Mouse (Mus musculus) hindbrain, embryonic 11.5 days (tissue): ENCODE measurements around the gene Hprt. TPM values are rescaled to one million over a fixed set of nuclear protein-coding genes. Genes with fewer than 3 reads are reported as not detected.

ENCODE experiments used
- ATAC-seq: fragments of 200-750 bp; cut with Nextera tagmentation; 2 replicates; pipeline ENCODE4 v1.8.0; 2017; ENCODE audit warnings: mild to moderate bottlenecking, moderate TSS enrichment, moderate library complexity; ENCODE audit not compliant: low FRiP score
- DNase-seq: peaks from one replicate; pipeline ENCODE4 v3.0.0-alpha.2; 2015; ENCODE audit warnings: low spot score
- H3K27ac ChIP-seq: fragments of 300-500 bp; sonication (generic); 2 replicates; pipeline ENCODE4 v1.5.1; 2014; ENCODE audit warnings: mild to moderate bottlenecking, low read depth, low read length
- H3K27me3 ChIP-seq: fragments of 300-500 bp; sonication (generic); 2 replicates; pipeline ENCODE4 v1.6.1; 2014; ENCODE audit warnings: mild to moderate bottlenecking, low read length, moderate library complexity, mixed read lengths; ENCODE audit not compliant: control insufficient read depth, insufficient read depth
- H3K36me3 ChIP-seq: fragments of 300-500 bp; sonication (generic); 2 replicates; pipeline ENCODE4 v1.6.1; 2014; ENCODE audit warnings: mild to moderate bottlenecking, low read length, moderate library complexity, mixed read lengths; ENCODE audit not compliant: control insufficient read depth, insufficient read depth
- H3K4me1 ChIP-seq: fragments of 300-500 bp; sonication (generic); replicated peaks from 2 replicates; pipeline ENCODE4 v1.6.1; 2014; ENCODE audit warnings: low read length, mixed read lengths; ENCODE audit not compliant: control insufficient read depth, insufficient read depth
- H3K4me2 ChIP-seq: fragments of 300-500 bp; sonication (generic); replicated peaks from 2 replicates; pipeline ENCODE4 v1.6.1; 2014; ENCODE audit warnings: mild to moderate bottlenecking, low read depth, low read length
- H3K4me3 ChIP-seq: fragments of 300-500 bp; sonication (generic); 2 replicates; pipeline ENCODE4 v1.5.1; 2014; ENCODE audit warnings: low read depth, low read length
- H3K9ac ChIP-seq: fragments of 300-500 bp; sonication (generic); 2 replicates; pipeline ENCODE4 v1.6.1; 2014; ENCODE audit warnings: low read depth, low read length
- H3K9me3 ChIP-seq: fragments of 300-500 bp; sonication (generic); 2 replicates; pipeline ENCODE4 v1.6.1; 2016; ENCODE audit warnings: low read length; ENCODE audit not compliant: control insufficient read depth
- WGBS: fragments of 180-500 bp; shearing (Covaris S2); extraction: QIAGEN DNeasy Blood & Tissue Kit; methylation state at CpG from one replicate; pipeline ENCODE4 v1.1.7; 2014; 5-methylcytosine and 5-hydroxymethylcytosine counted together
- polyA plus RNA-seq: library from polyadenylated mRNA; unstranded; fragments of >200 nt; fragmentation: Nextera tagmentation; extraction: Ambion mirVana; gene quantifications from 2 replicates; pipeline ENCODE4 v1.2.1, GENCODE M21; 2014

Hprt gene
- polyA plus RNA-seq, 1 experiment from 2014 or later, result 79.6 TPM

DNA sequence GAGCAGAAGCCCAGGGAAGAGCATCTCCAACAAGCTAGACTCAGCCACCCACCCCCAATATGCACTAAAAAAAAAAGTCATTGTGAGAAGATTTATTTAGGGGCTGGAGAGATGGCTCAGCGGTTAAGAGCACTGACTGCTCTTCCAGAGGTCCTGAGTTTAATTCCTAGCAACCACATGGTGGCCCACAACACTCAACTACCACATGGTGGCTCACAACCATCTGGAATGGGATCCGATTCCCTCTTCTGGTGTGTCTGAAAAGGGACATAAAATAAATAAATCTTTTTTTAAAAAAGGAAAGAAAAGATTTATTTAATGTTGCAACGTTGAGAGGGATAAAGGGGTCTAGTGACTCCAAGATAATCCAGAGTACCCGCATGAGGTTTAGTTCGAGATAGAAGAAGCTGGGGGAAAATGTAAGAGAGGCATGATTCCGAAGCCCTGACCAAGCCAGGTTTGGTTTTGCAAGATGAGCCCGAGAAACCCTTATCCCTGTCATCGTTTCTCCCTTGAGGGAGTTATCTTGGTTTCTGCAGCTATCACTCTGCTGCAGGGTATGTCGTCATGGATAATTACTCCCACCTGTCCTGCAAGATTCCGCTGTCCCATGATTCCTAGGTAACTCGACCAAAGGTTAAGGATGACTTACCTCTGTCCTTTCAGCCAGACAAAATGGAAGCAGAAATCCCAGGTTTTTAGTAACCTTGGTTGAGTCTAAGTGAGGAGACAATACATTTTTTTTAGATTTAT, 37.7 kb downstream of the Hprt start:
- Histone ChIP-seq H3K4me3 (no peak overlapping the region), H3K4me1 (no peaks in the 10 kb centered on the region), H3K9ac (no peak overlapping the region), H3K9me3 (no peaks in the 10 kb centered on the region), H3K27ac (no peak overlapping the region), H3K4me2 (no peak overlapping the region), H3K36me3 (no peaks in the 10 kb centered on the region), H3K27me3 (no peaks in the 10 kb centered on the region)
- no peak for DNase-seq
- no peak for ATAC-seq
- 79% methylated on average over 11 of the region's 11 CpGs for WGBS

DNA sequence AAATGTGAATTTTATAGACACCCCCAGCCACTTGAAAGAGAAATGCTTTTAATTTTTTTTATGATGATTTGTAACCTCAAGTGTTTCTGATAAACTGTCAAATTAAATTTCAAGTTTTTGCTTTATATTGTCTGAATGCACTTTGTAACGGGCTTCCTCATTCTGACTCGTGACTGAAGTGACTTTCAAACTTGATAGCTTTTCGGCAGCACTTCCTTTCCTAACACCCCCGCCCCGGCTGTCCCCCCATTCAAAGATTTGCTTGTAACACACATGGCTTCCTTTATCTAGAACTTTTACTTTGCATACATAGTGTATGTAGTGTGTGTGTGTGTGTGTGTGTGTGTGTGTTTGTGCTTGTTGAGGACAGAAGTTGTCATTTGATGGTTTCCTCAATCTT, 41.6 kb downstream of the Hprt start:
- ATAC-seq (no peak), DNase-seq (no peak)
- WGBS, result 88% methylated on average over 5 of the region's 5 CpGs

DNA sequence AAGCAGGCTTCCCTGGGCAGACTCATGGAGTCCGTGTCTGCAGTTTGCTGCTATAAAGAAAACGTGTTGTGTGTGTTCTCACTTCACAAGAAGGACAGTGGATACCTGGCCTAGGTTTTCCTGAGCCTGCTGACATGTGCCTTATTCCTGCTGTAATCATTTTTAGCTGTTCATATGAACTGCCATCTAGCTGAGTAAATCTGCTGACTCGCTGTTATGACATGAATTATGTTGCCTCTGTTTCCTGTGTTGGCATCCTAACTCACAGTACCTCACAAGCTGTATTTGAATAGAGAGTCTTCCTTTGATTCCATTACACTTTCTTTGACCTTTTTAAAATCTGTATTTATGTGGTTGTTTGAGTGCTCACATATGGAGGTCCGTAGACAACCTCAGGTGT, 50.3 kb downstream of the Hprt start:
- H3K4me3 ChIP-seq, result no peak overlapping the region
- no peak for ATAC-seq
- H3K9ac ChIP-seq, result no peak overlapping the region
- DNase-seq, result no peak
- H3K9me3 ChIP-seq, result no peaks in the 10 kb centered on the region
- H3K4me1 ChIP-seq, result no peaks in the 10 kb centered on the region
- no peaks in the 10 kb centered on the region for H3K27me3 ChIP-seq
- H3K27ac ChIP-seq, result no peak overlapping the region
- no peaks in the 10 kb centered on the region for H3K36me3 ChIP-seq
- WGBS, result 95% methylated on average over 4 of the region's 4 CpGs
- H3K4me2 ChIP-seq, result no peak overlapping the region

More for the DNA sequence above, 41.6 kb downstream of the Hprt start:
- Histone ChIP-seq H3K36me3 (no peaks in the 10 kb centered on the region), H3K9me3 (no peaks in the 10 kb centered on the region), H3K27me3 (no peaks in the 10 kb centered on the region), H3K4me2 (no peak overlapping the region), H3K4me3 (no peak overlapping the region), H3K4me1 (no peaks in the 10 kb centered on the region), H3K27ac (no peak overlapping the region), H3K9ac (no peak overlapping the region)

DNA sequence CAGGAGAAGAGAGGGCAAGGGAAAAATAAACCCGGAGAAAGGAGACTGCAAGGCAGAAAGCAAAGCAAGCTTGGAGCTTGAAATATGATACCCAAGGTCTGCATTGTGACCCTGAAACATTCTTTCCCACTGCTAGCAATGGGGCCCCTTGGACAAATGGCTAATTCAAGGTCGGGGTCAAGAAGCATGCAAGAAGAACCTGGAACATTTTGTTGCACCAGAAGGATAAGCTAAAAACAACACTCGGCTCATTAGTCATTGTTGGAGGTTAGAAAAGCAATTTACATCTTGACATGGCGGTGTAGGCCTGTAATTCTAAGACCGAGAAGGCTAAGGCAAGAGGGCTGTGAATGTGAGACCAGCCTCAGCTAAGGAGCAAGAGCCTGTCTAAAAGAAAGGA, 51.7 kb downstream of the Hprt start:
- no peak overlapping the region for H3K9ac ChIP-seq
- no peaks in the 10 kb centered on the region for H3K27me3 ChIP-seq
- no peaks in the 10 kb centered on the region for H3K4me1 ChIP-seq
- no peak overlapping the region for H3K4me2 ChIP-seq
- ATAC-seq, result no peak
- H3K27ac ChIP-seq, result no peak overlapping the region
- no peak for DNase-seq
- no peaks in the 10 kb centered on the region for H3K36me3 ChIP-seq
- no peak overlapping the region for H3K4me3 ChIP-seq
- 43% methylated on average over 5 of the region's 5 CpGs for WGBS
- H3K9me3 ChIP-seq, result no peaks in the 10 kb centered on the region

DNA sequence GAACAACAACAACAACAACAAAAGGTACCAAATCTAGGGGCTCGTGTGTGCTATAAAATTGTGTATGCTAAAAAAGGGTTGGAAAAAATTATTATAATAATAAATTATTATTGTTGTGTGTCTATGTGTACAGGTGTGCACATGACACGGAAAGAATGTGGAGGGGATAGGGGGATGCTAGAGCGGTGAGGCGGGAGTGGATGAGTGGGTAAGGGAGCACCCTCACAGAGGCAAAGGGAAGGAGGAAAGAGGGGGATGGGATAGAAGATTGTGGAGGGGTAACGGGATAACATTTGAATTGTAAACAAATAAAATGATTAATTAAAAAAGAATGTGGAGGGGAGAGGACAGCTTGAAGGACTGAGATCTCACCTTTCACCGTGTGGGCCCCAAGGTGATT, 52.2 kb downstream of the Hprt start:
- DNase-seq (no peak), ATAC-seq (no peak)
- 90% methylated on average over 6 of the region's 6 CpGs for WGBS
- no peak overlapping the region for H3K4me2 ChIP-seq
- no peaks in the 10 kb centered on the region for H3K9me3 ChIP-seq
- H3K4me1 ChIP-seq, result no peaks in the 10 kb centered on the region
- H3K27ac ChIP-seq, result no peak overlapping the region
- no peaks in the 10 kb centered on the region for H3K36me3 ChIP-seq
- no peak overlapping the region for H3K4me3 ChIP-seq
- no peak overlapping the region for H3K9ac ChIP-seq
- H3K27me3 ChIP-seq, result no peaks in the 10 kb centered on the region

DNA sequence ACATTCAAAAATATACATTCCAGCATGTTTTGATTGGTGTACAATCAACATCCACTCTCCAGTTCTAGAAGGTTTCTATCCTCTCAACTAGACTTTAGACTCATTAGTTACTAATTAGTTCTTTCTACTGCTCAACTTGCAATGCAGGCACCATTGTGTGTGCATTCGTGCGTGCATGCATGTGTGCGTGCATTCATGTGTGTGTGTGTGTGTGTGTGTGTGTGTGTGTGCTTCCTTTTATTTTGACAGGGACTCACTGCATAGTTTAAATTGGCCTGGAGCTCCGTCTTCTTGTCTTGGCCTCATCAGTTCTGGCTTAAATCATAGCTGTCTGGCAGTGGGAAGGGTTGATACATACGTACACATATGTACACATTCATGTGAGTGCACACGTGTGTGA, 53.1 kb downstream of the Hprt start:
- Histone ChIP-seq H3K4me2 (no peak overlapping the region), H3K9ac (no peak overlapping the region), H3K27me3 (no peaks in the 10 kb centered on the region), H3K27ac (no peak overlapping the region), H3K4me1 (no peaks in the 10 kb centered on the region), H3K9me3 (no peaks in the 10 kb centered on the region), H3K36me3 (no peaks in the 10 kb centered on the region), H3K4me3 (no peak overlapping the region)
- ATAC-seq (no peak), DNase-seq (no peak)
- WGBS, result 79% methylated on average over 6 of the region's 6 CpGs

DNA sequence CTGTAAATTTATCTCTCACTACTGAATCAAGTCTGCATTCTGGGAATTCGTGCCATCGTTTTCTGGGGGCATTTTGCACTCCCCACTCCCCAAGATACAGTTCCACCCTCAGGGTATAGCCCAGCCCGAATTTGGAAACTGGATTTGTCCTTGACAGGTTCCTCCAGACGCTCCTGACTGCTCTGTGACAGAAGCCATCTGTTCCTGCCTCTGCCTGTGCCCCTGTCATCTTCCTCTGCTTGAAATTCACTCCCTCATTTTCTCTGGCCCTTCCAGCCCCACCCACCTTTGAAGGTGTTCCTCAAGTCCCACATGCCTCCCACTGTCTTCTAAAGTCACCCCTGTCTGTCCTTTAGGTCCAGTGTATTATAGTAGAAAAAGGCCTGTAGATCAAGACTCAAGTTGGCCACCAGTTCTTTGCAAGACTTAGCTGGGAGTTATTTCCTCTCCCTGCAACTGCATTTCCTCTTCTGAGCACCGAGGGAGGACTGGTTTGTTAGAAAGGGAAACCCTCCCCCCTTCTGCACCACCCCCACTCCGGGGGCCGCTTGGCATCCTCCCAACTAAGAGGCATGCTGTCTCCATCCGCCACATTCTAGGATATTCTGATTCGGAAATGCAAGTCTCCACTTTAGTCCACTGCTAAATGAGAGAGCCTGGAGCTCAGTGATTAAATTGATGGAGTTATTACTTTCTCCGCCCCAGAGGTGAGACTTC, 57.4 kb downstream of the Hprt start:
- Histone ChIP-seq H3K36me3 (no peaks in the 10 kb centered on the region), H3K4me2 (no peak overlapping the region), H3K27ac (no peak overlapping the region), H3K9ac (no peak overlapping the region), H3K27me3 (no peaks in the 10 kb centered on the region), H3K4me3 (no peak overlapping the region), H3K9me3 (no peaks in the 10 kb centered on the region), H3K4me1 (no peaks in the 10 kb centered on the region)
- no peak for DNase-seq
- 53% methylated on average over 10 of the region's 10 CpGs for WGBS
- no peak for ATAC-seq

DNA sequence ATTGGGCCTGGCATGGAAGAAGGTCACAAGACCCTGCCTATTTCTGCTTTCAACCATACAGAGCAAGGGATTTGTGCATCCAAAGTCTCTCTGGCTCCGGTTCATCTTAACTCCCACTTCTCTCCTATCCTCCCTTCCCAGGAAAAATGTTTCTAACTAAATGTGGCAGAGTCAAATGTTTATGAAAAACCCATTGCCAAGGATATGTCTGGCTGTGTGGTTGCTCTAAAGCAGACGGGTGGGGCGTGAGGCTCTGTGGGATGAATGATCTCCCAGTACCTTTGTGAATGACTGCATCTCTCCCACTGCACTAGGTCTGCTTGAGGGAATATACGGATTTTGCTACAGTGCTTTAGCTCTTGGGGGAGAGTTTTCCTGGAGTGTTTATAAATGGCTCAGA, 58.1 kb downstream of the Hprt start:
- H3K4me1 ChIP-seq, result no peaks in the 10 kb centered on the region
- H3K27ac ChIP-seq, result no peak overlapping the region
- ATAC-seq, result no peak
- no peak overlapping the region for H3K9ac ChIP-seq
- no peak overlapping the region for H3K4me2 ChIP-seq
- no peaks in the 10 kb centered on the region for H3K36me3 ChIP-seq
- H3K9me3 ChIP-seq, result no peaks in the 10 kb centered on the region
- WGBS, result 79% methylated on average over 4 of the region's 4 CpGs
- no peak for DNase-seq
- H3K27me3 ChIP-seq, result no peaks in the 10 kb centered on the region
- no peak overlapping the region for H3K4me3 ChIP-seq

DNA sequence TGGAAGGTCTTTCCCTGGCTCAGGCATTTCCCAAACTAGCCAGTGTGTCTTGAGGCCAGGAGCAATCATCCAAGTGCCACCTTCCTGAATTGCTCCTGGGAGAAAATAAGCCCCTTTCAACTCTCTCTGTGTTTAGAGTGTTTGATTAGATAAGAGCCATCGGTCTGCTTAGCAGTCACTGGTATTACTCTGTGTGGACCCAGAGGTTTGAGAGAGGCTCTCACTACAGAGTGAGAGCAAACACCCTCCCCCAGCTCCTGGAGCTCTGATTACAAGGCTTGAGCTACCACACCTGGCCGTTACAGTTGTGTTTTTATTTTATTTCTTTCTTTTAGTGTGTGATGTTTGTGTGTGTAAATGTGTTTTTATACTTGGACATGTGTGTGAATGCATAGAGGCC, 59.0 kb downstream of the Hprt start:
- H3K4me2 ChIP-seq, result no peak overlapping the region
- H3K4me3 ChIP-seq, result no peak overlapping the region
- H3K9ac ChIP-seq, result no peak overlapping the region
- ATAC-seq (no peak), DNase-seq (no peak)
- H3K4me1 ChIP-seq, result no peaks in the 10 kb centered on the region
- no peaks in the 10 kb centered on the region for H3K27me3 ChIP-seq
- 61% methylated on average over 2 of the region's 2 CpGs for WGBS
- no peaks in the 10 kb centered on the region for H3K9me3 ChIP-seq
- no peaks in the 10 kb centered on the region for H3K36me3 ChIP-seq
- no peak overlapping the region for H3K27ac ChIP-seq
